Mouse (Mus musculus) lung, postnatal 25 days (tissue): Measurements from ENCODE around the gene Baiap3.

Experiments
- DNase-seq: peaks from one replicate; pipeline ENCODE4 v3.0.0; 2022; ENCODE audit warnings: low spot score

The Baiap3 gene

GRCm38 (mm10) chr17:25210006-25210405 is 46.2 kb downstream of the Baiap3 start:
- no peak for DNase-seq

GRCm38 (mm10) chr17:25202401-25202800 is 53.8 kb downstream of the Baiap3 start:
- no peak for DNase-seq
